Mouse (Mus musculus) ES-CJ7 (cell line): ENCODE results near the gene Dnajc6.

Experiments used
- DNase-seq: peaks from one replicate; pipeline ENCODE4 v3.0.0; 2011; ENCODE audit warnings: low read depth, low spot score

Dnajc6 gene

DNA sequence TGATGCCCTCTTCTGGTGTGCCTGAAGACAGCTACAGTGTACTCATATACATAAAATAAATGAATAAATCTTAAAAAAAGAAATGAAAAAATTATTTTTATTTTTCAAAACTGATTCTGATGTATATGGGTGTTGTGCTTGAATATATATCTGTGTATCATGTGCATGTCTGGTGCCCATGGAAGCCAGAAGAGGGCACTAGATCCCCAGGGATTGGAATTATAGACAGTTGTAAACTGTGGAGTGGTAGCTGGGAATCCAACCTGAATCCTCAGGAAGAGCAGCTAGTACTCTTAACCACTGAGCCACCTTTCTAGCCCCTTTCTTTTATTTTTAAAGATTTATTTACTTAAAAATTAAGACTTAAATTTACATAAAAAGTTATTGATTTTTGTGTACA, 9.9 kb downstream of the Dnajc6 start:
- peak; percentile 36 for DNase-seq

DNA sequence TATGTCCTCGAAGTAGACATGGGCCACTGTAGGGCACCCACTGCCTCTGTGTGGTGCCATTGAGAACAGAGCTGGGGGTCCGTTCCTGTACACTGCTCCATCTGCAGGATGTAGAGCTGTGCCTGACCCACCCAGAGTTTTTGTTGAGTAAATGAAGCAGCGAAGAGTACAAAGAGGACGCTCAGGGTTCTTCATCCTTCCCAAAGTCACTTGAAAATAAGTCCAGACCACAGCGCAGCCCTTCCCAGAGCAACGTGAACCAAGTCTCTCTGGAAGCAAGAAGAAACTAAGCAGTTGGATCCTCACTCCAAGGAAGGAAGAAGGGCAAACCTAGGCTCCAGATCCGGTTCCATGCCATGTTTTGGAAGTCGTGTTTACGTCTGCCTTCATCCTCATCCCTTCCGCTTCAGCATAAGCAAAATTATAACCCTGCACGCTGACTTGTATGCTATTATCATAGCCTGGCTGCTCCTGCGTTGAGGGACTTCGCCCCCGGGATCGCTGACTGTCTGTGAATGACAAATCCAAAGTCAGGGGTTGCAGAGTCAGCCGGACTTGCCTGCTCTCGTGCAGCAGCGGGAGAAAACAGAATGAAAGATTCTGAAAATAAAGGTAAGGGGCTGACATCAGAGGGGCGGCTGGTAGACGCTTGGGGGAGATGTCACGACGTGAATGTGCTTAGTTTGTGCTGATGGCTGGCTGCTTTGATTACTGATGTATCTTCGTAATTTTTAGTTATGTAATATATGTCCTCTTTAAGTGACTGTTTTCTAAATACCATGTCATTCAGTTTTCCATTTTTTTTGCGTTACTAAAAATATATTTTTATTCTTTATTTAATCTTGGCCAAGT, 11.3 kb downstream of the Dnajc6 start:
- DNase-seq: peak; percentile 88

GRCm38 (mm10) chr4:101508431-101508830, 12.0 kb downstream of the Dnajc6 start:
- peak; percentile 82 for DNase-seq

GRCm38 (mm10) chr4:101508851-101509577, 12.6 kb downstream of the Dnajc6 start:
- peak; percentile 62 for DNase-seq

DNA sequence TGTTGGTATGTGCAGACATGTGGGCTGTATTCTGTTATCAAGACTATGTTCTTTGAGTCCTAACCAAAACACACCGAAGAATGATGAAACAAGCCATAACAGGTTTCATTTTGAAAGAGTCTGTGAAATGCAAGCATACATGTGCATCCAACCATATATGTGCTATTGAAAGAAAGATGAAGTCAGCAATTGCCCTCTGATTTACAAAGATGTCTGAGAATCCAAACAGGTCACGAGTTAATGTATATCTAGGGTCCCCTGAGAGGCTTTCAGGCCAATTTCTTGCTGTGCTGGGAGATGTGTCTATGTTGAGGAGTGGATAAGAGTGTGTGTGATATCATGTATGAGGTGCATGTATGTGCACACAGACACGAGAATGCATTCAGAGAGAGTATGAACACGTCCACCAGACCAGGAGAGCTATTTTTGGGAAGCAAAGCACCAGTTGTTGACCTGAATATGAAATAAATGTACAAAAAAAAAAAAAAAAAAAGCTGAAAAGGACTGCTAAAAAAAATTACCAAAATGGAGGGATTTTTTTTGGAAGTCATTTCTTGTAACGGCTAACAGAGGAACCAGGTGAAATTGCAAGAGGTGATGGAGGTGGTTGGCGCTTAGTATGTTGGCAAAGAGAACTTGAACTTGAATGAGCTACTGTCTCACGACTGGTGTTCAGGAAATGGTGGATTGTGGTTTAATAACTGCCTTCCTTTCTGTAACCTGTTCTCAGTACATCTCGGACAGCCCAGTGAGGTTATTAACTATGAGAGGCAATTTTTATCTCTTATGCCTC, 13.9 kb downstream of the Dnajc6 start:
- DNase-seq: no peak

- DNase-seq: no peak
Measured at GRCm38 (mm10) chr4:101510904-101511210, 14.4 kb downstream of the Dnajc6 start.

DNA sequence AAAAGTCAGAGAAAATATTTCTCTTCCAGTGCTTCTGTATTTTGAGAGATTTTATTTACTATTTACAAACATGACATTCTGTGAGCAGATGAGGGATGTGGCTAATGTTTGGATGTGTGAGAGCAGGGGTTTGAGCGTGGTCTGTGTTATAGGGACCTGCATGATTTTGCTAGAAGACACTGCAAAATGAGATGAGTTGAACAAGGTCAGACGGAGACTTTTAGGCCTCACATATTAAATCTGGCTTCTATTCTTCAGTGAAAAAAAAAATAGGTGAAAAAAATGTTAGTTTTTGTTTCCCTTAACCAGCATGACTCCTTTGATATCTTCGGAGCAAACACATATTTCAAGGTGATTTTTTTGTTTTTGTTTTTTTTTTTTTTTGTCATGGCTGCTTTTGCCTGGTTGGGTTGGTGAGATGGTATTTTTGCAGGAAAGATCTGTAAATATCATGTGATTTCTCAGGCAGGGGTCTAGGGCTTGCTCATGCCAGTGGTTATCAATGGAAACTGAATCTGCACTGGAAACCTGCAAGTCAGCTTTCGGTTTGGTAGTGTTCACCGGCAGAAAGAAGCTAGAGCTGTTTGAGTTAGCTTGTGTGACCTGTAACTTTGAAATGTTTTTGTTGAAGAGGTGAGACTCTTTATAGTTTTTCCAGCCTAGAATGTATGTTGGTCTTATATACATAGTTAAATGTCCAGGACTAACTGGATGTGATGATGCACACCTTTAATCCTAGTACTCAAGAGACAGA, 15.5 kb downstream of the Dnajc6 start:
- DNase-seq: no peak

DNA sequence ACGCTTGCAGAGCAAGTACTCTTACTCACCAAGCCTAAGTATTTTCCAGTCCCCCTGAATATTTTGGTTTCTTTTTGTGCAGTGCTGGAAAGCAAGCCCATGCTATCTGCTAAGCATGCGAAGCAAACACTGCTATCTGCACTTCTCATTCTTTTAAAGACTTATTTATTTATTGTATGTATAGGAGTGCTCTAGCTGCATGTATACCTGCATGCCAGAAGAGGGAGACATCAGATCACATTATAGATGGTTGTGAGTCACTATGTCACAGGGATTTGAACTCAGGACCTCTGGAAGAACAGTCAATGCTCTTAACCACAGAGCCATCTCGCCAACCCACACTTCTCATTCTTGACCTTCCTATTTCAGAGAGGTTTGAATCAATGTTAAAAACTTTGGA, 16.8 kb downstream of the Dnajc6 start:
- DNase-seq: no peak

GRCm38 (mm10) chr4:101515853-101516252, 19.4 kb downstream of the Dnajc6 start:
- DNase-seq: no peak

GRCm38 (mm10) chr4:101516434-101517168, 20.2 kb downstream of the Dnajc6 start:
- no peak for DNase-seq

DNA sequence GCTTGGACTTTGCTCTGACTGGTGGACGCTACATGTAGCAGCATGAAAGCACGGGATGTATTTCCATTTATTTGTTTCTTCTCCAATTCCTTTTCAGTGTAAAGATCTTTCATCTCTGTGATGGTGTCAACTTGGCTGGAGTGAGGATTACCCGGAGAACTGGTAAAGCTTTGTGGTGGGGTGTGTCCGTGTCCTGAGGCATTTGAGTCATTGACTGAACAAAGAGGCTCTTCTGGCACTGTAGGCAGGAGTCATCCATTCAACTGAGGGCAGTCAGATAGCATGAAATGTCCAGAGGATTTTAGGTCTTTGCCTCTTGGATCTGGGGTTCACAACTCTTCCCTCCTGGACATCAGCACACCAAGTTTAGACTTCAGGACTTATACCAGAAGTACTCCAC, 35.5 kb downstream of the Dnajc6 start:
- DNase-seq: no peak

DNA sequence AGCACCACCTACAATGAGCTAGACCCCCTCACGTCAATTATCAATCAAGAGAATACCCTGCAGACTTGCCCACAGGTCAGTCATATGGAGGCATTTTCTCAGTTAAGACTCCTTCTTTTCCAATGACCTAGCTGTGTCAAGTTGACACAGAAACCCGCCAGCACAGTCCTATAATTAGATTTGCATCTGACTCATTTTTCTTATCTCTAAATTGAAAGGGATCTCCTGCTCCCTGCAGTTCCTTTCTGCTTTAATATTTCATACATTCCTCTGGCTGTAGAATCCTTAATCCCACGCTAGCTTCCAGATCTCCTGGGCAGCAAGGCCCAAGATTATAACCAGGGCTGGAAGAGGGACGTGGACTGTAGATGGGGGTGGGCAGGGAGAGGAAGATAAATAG, 44.1 kb downstream of the Dnajc6 start:
- no peak for DNase-seq

GRCm38 (mm10) chr4:101549958-101550591, 53.6 kb downstream of the Dnajc6 start:
- peak; percentile 78 for DNase-seq

DNA sequence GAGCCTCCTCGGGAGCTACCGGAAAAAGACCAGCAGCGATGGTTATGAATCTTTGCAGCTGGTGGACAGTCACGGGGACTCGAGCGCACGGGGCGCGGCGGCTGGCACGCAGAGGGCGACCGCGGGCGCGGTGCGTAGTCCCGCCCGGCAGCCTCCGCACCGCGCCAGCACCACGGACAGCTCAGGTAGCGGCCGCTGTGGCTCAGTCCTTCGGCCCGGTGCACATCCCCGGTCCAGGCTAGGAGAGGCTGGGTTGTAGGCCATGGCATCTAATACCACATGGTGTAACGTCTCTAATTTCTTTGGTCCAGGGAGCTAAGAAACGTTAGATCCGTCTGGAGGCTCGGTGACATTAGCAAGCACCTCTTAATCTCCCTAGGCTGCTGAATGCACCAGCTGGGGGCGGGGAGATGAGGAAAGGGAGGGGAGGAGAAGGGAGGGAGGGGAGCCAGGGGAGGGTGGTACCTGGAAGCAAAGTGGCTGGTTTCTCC, 54.3 kb downstream of the Dnajc6 start:
- peak; percentile 71 for DNase-seq

- DNase-seq: no peak
Measured at GRCm38 (mm10) chr4:101551425-101551824, 55.0 kb downstream of the Dnajc6 start.

GRCm38 (mm10) chr4:101552372-101552771, 55.9 kb downstream of the Dnajc6 start:
- DNase-seq: no peak

GRCm38 (mm10) chr4:101555016-101555415, 58.6 kb downstream of the Dnajc6 start:
- no peak for DNase-seq

GRCm38 (mm10) chr4:101560137-101560536, 63.7 kb downstream of the Dnajc6 start:
- no peak for DNase-seq

- no peak for DNase-seq
Measured at GRCm38 (mm10) chr4:101562836-101563235, 66.4 kb downstream of the Dnajc6 start.

DNA sequence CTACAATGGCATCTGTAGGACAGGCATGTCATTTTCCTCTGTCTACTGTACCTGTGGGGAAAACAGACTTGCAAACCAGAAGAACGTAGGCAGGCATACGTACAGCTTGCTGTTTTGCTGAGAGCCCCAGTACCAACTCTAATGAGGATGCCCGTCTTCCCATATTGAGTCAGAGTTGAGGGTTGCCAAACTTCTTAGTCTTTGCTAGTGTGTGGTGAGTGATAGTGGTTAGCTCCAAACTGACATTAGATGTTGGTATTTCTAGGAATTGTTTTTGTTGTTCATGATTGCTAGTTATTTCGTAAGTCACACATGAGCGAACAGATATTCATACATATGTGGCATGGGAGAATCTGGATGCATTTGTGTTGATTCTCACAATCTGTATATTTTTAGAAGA, 67.2 kb downstream of the Dnajc6 start:
- no peak for DNase-seq
